18 mouse cellular contexts compared by ENCODE assay signal in the genomic region with DNA sequence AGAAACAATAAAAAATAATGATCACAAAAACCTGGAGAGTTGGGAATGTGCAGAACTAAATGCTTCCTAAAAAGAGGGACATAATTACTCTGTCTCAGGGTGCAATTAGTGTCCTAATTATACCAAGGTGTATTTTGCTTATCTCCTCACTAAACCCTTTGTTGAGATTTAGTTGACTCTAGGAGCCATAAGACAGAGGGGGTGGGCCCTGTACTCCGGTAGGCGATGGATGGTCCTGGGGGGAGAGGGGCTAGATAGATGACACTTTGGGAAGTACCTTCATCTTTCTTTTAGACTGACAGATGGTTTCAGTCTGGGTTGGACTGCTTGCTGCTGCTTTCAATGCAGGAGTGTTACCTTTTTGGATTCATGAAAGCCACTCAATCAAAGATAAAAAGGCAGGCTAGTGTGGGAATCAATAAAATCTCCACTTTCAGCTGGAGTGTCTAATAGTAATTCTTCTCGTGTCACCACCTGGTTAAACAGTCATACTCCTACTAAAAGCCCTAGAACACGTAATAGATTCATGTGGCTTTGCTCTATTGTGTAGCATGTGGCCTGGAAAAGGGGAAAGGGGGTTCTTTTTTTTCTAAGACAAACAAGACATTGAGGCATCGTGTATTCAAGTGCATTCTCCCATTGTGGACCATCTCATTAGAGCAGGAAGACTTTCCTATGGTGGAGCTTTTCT.
A peak's percentile ranks its signal among the peaks of the same experiment; 100 is the strongest.
DNase-seq lines count a peak whose midpoint lies in the region; ATAC-seq and TF ChIP-seq lines count a peak whose summit lies in the region.
"Had no signal": no experiment of that assay in that cellular context is flagged by ENCODE, and none has a peak within 500 bp of the region (broad histone marks: within the 10 kb centered on the region; RNA-seq: fewer than 3 reads in every experiment).

No protein-coding gene starts in this region.

- H3K27me3 ChIP-seq in heart, adult 2 months (ENCODE audit: control insufficient read depth, insufficient read depth, low read length), result no peaks in the 10 kb centered on the region
- peaks cover 58% of the 10 kb centered on the region for H3K27me3 ChIP-seq in forebrain, embryonic 10.5 days (ENCODE audit: poor library complexity, severe bottlenecking)
- H3K27me3 ChIP-seq in forebrain, postnatal 0 days (ENCODE audit: insufficient read depth, low read length), result no peaks in the 10 kb centered on the region
- H3K27me3 ChIP-seq in midbrain, embryonic 16.5 days (ENCODE audit: control insufficient read depth, insufficient read depth, low read depth, low read length), result 0 out of 2 replicates have a peak, but pooled peaks cover 3% of the 10 kb centered on the region
- H3K27me3 ChIP-seq: CH12.LX; liver, embryonic 15.5 days had no signal

- H3K9ac ChIP-seq in heart, adult 2 months (ENCODE audit: low read depth, low read length), result no peak overlapping the region
- no peak overlapping the region for H3K9ac ChIP-seq in forebrain, postnatal 0 days
- H3K9ac ChIP-seq in midbrain, embryonic 16.5 days (ENCODE audit: low read depth, low read length), result no peak overlapping the region
- H3K9ac ChIP-seq: liver, embryonic 15.5 days had no signal

- no peak overlapping the region for H3K4me2 ChIP-seq in forebrain, postnatal 0 days (ENCODE audit: low read depth)
- H3K4me2 ChIP-seq in midbrain, embryonic 16.5 days (ENCODE audit: low read length), result no peak overlapping the region
- H3K4me2 ChIP-seq: liver, embryonic 15.5 days had no signal

- WGBS in heart, adult 2 months, result 61% methylated on average over 5 of the region's 5 CpGs
- 46% methylated on average over 5 of the region's 5 CpGs for WGBS in forebrain, embryonic 10.5 days
- 11% methylated on average over 5 of the region's 5 CpGs for WGBS in forebrain, postnatal 0 days
- 26% methylated on average over 5 of the region's 5 CpGs for WGBS in midbrain, embryonic 16.5 days

- no peak for TF ChIP-seq EP300 in heart, adult 2 months (IDR thresholded peaks at IDR 0.05; ENCODE audit: insufficient read depth, low read depth, low read length)

- H3K9me3 ChIP-seq in forebrain, embryonic 10.5 days, result no peaks in the 10 kb centered on the region
- no peaks in the 10 kb centered on the region for H3K9me3 ChIP-seq in forebrain, postnatal 0 days (ENCODE audit: low read length)
- H3K9me3 ChIP-seq in midbrain, embryonic 16.5 days (replicated peaks; ENCODE audit: control insufficient read depth, low read length, poor library complexity, severe bottlenecking), result no peaks in the 10 kb centered on the region
- H3K9me3 ChIP-seq: liver, embryonic 15.5 days had no signal

- H3K27ac ChIP-seq in heart, adult 2 months, result no peak overlapping the region
- peak overlapping the region; percentile 48; the same call in 1 of the 2 replicates for H3K27ac ChIP-seq in forebrain, embryonic 10.5 days
- peak overlapping the region; percentile 17; the same call in 1 of the 2 replicates for H3K27ac ChIP-seq in forebrain, postnatal 0 days (ENCODE audit: low read depth, low read length)
- H3K27ac ChIP-seq in midbrain, embryonic 16.5 days (ENCODE audit: low read length), result peak overlapping the region; percentile 59; the same call in 1 of the 2 replicates
- H3K27ac ChIP-seq: liver, embryonic 15.5 days had no signal

- peak; percentile 23 for DNase-seq in heart, adult 11 months
- no peak for DNase-seq in heart, adult 2 months
- no peak for DNase-seq in forebrain, embryonic 10.5 days (ENCODE audit: extremely low spot score, low spot score)
- no peak for DNase-seq in forebrain, postnatal 0 days
- DNase-seq in yolk sac, embryonic 10.5 days (ENCODE audit: low spot score), result no peak
- DNase-seq in Muller cell, postnatal 12 days (ENCODE audit: inconsistent ontology term), result no peak
- DNase-seq in lung, postnatal 36 days, result no peak
- DNase-seq: adrenal gland, postnatal 10 days; cerebellum, adult 18-20 months; heart, postnatal 10 days; kidney, adult 9 months; thymus, postnatal 25 days had no signal

- no peak overlapping the region for H3K4me3 ChIP-seq in heart, adult 2 months
- no peak overlapping the region for H3K4me3 ChIP-seq in forebrain, embryonic 10.5 days
- H3K4me3 ChIP-seq in forebrain, postnatal 0 days (ENCODE audit: low read depth, low read length), result no peak overlapping the region
- H3K4me3 ChIP-seq in midbrain, embryonic 16.5 days (ENCODE audit: low read depth, low read length), result no peak overlapping the region
- H3K4me3 ChIP-seq: liver, embryonic 15.5 days; myocyte had no signal

- no peak for TF ChIP-seq CTCF in heart, adult 2 months (IDR thresholded peaks at IDR 0.05)
- no peak for TF ChIP-seq CTCF in forebrain, postnatal 0 days (IDR thresholded peaks at IDR 0.05; ENCODE audit: low read depth)

- no peak for TF ChIP-seq POLR2A in heart, adult 2 months (IDR thresholded peaks at IDR 0.05; ENCODE audit: insufficient read depth, low read depth, low read length)

- no peaks in the 10 kb centered on the region for H3K4me1 ChIP-seq in heart, adult 2 months (ENCODE audit: control insufficient read depth, insufficient read depth, low read length)
- H3K4me1 ChIP-seq in forebrain, embryonic 10.5 days, result peaks cover 50% of the 10 kb centered on the region
- H3K4me1 ChIP-seq in forebrain, postnatal 0 days (ENCODE audit: insufficient read depth), result peaks cover 13% of the 10 kb centered on the region; the same call in 1 of the 2 replicates
- H3K4me1 ChIP-seq in midbrain, embryonic 16.5 days (ENCODE audit: control insufficient read depth, insufficient read depth, low read length), result peaks cover 13% of the 10 kb centered on the region
- H3K4me1 ChIP-seq: liver, embryonic 15.5 days had no signal

- ATAC-seq in forebrain, postnatal 0 days, result peak; percentile 40; the same call in 1 of the 2 replicates
- no peak for ATAC-seq in midbrain, embryonic 16.5 days
- ATAC-seq: inflammation-experienced regulatory T-cells, adult 6 months; lung, postnatal 0 days had no signal

- intact Hi-C loops in heart, adult 2 months (cut with DNase I), result no loop called here

- no peaks in the 10 kb centered on the region for H3K36me3 ChIP-seq in heart, adult 2 months (ENCODE audit: control insufficient read depth, insufficient read depth, low read length)
- no peaks in the 10 kb centered on the region for H3K36me3 ChIP-seq in forebrain, embryonic 10.5 days (replicated peaks)
- H3K36me3 ChIP-seq in forebrain, postnatal 0 days (ENCODE audit: insufficient read depth), result no peaks in the 10 kb centered on the region
- no peaks in the 10 kb centered on the region for H3K36me3 ChIP-seq in midbrain, embryonic 16.5 days (ENCODE audit: control insufficient read depth, insufficient read depth, low read length)
- H3K36me3 ChIP-seq: liver, embryonic 15.5 days had no signal

- no peaks in the 10 kb centered on the region for H3K79me2 ChIP-seq in heart, adult 2 months (replicated peaks; ENCODE audit: control insufficient read depth, insufficient read depth, low read length)
